Mouse (Mus musculus) left cerebral cortex, adult 2 months (tissue): ENCODE measurements at regions not wholly inside any gene's neighbourhood (a gene's known extent, or its start where the extent isn't known, plus 50 kb on each side); places are given as distances from the start of the nearest gene placed in this dataset.

Experiments
- DNase-seq, 2 experiments: peaks; one replicate each; pipeline ENCODE4 v3.0.0; 2021 to 2022; ENCODE audit warnings: low spot score in 2 of 2, mixed read lengths in 1 of 2; ENCODE audit errors: extremely low spot score in 1 of 2
- H3K27ac ChIP-seq: fragments of 200-600 bp; 2 replicates; pipeline ENCODE4 v1.8.1; 2022
- H3K4me3 ChIP-seq: fragments of 200-600 bp; 2 replicates; pipeline ENCODE4 v1.8.1; 2022
- CTCF ChIP-seq: fragments of 200-600 bp; IDR thresholded peaks from 2 replicates; pipeline ENCODE4 v1.8.1; 2022; ENCODE audit warnings: antibody characterized with exemption, mild to moderate bottlenecking, moderate library complexity
- intact Hi-C: fragments of 180-260 bp; cut with DNase I; formaldehyde crosslinking; loops from one replicate; pipeline ENCODE4 v1.15.1; 2025

- intact Hi-C loops, result no loop called here
- Histone ChIP-seq H3K27ac (no peak overlapping the region), H3K4me3 (no peak overlapping the region)
- no peak for DNase-seq
- no peak for TF ChIP-seq CTCF
Measured at GRCm38 (mm10) chr7:69844631-69845324, 521.8 kb downstream of the Nr2f2 start.

- no peak for TF ChIP-seq CTCF
- no peak overlapping the region for H3K27ac ChIP-seq
- DNase-seq, result no peak
- intact Hi-C loops, result no loop called here
- no peak overlapping the region for H3K4me3 ChIP-seq
Measured at GRCm38 (mm10) chr7:69837379-69837778, 529.2 kb downstream of the Nr2f2 start.

GRCm38 (mm10) chr7:69827251-69827650 lies 539.3 kb downstream of the Nr2f2 start:
- no peak overlapping the region for H3K4me3 ChIP-seq
- intact Hi-C loops, result no loop called here
- no peak overlapping the region for H3K27ac ChIP-seq
- no peak for DNase-seq
- TF ChIP-seq CTCF, result no peak

- Histone ChIP-seq H3K27ac (no peak overlapping the region), H3K4me3 (no peak overlapping the region)
- intact Hi-C loops, result no loop called here
- no peak for DNase-seq
- TF ChIP-seq CTCF, result no peak
Measured at GRCm38 (mm10) chr7:69820570-69820969, 546.0 kb downstream of the Nr2f2 start.

- no peak for DNase-seq
- Histone ChIP-seq H3K27ac (no peak overlapping the region), H3K4me3 (no peak overlapping the region)
- intact Hi-C loops, result loop anchor here (5.0 kb wide), 2 partner anchors 520 to 835 kb away; no protein-coding TSS in a partner anchor
- TF ChIP-seq CTCF, result no peak
Measured at GRCm38 (mm10) chr7:69812301-69812700, 554.2 kb downstream of the Nr2f2 start.

- intact Hi-C loops, result loop anchor here (5.0 kb wide), 2 partner anchors 521 to 834 kb away; no protein-coding TSS in a partner anchor
- H3K27ac ChIP-seq, result no peak overlapping the region
- DNase-seq, result peak in 1 of 2 experiments; percentile 10
- peak; percentile 56 for TF ChIP-seq CTCF
- no peak overlapping the region for H3K4me3 ChIP-seq
Measured at GRCm38 (mm10) chr7:69810873-69811272, 555.7 kb downstream of the Nr2f2 start.

GRCm38 (mm10) chr7:69807220-69807619 lies 559.3 kb downstream of the Nr2f2 start:
- no peak overlapping the region for H3K4me3 ChIP-seq
- intact Hi-C loops, result no loop called here
- H3K27ac ChIP-seq, result no peak overlapping the region
- no peak for DNase-seq
- no peak for TF ChIP-seq CTCF

- Histone ChIP-seq H3K4me3 (no peak overlapping the region), H3K27ac (no peak overlapping the region)
- intact Hi-C loops, result no loop called here
- TF ChIP-seq CTCF, result no peak
- DNase-seq, result no peak
Measured at GRCm38 (mm10) chr7:69770980-69771348, 595.6 kb downstream of the Nr2f2 start.

GRCm38 (mm10) chr7:69770313-69770979 lies 596.1 kb downstream of the Nr2f2 start:
- H3K27ac ChIP-seq, result no peak overlapping the region
- intact Hi-C loops, result no loop called here
- no peak for DNase-seq
- H3K4me3 ChIP-seq, result no peak overlapping the region
- TF ChIP-seq CTCF, result no peak

- no peak for TF ChIP-seq CTCF
- intact Hi-C loops, result no loop called here
- no peak for DNase-seq
- Histone ChIP-seq H3K4me3 (no peak overlapping the region), H3K27ac (no peak overlapping the region)
Measured at GRCm38 (mm10) chr7:69766451-69766850, 600.1 kb downstream of the Nr2f2 start.

- TF ChIP-seq CTCF, result no peak
- no peak overlapping the region for H3K27ac ChIP-seq
- H3K4me3 ChIP-seq, result no peak overlapping the region
- DNase-seq, result no peak
- intact Hi-C loops, result no loop called here
Measured at GRCm38 (mm10) chr7:69740495-69740894, 626.0 kb downstream of the Nr2f2 start.

GRCm38 (mm10) chr7:69738998-69739397 lies 627.5 kb downstream of the Nr2f2 start:
- Histone ChIP-seq H3K4me3 (no peak overlapping the region), H3K27ac (no peak overlapping the region)
- intact Hi-C loops, result no loop called here
- TF ChIP-seq CTCF, result no peak
- DNase-seq, result no peak

- TF ChIP-seq CTCF, result no peak
- intact Hi-C loops, result no loop called here
- no peak overlapping the region for H3K27ac ChIP-seq
- no peak for DNase-seq
- no peak overlapping the region for H3K4me3 ChIP-seq
Measured at GRCm38 (mm10) chr7:69715081-69715480, 651.5 kb downstream of the Nr2f2 start.
